Mouse (Mus musculus): ENCODE results near the gene Nebl. TPM values are rescaled to one million over a fixed set of nuclear protein-coding genes. Genes with fewer than 3 reads are reported as not detected.

The Nebl gene
- polyA plus RNA-seq, 1 experiment from 2014 or later, result 0.22 TPM

- no peak for TF ChIP-seq CTCF (IDR thresholded peaks at IDR 0.05; ENCODE audit: low read depth)
- Histone ChIP-seq H3K4me3 (ENCODE audit: low read depth, low read length) (no peak overlapping the region), H3K36me3 (ENCODE audit: control insufficient read depth, insufficient read depth) (no peaks in the 10 kb centered on the region), H3K4me2 (replicated peaks; ENCODE audit: low read depth) (no peak overlapping the region), H3K27me3 (replicated peaks; ENCODE audit: control insufficient read depth, insufficient read depth, low read length) (no peaks in the 10 kb centered on the region), H3K9ac (ENCODE audit: low read depth, low read length) (no peak overlapping the region), H3K4me1 (replicated peaks; ENCODE audit: control insufficient read depth, insufficient read depth, low read length) (no peaks in the 10 kb centered on the region), H3K9me3 (ENCODE audit: control insufficient read depth) (no peaks in the 10 kb centered on the region), H3K27ac (ENCODE audit: low read depth, low read length) (no peak overlapping the region)
- ATAC-seq, result no peak
- 78% methylated on average over 8 of the region's 8 CpGs for WGBS
Measured at GRCm38 (mm10) chr2:17413496-17414268, 317.6 kb downstream of the Nebl start.

- H3K4me2 ChIP-seq (replicated peaks; ENCODE audit: low read depth), result no peak overlapping the region
- no peak overlapping the region for H3K9ac ChIP-seq (ENCODE audit: low read depth, low read length)
- no peaks in the 10 kb centered on the region for H3K27me3 ChIP-seq (replicated peaks; ENCODE audit: control insufficient read depth, insufficient read depth, low read length)
- no peak overlapping the region for H3K27ac ChIP-seq (ENCODE audit: low read depth, low read length)
- WGBS, result 79% methylated on average over 5 of the region's 5 CpGs
- H3K4me3 ChIP-seq (ENCODE audit: low read depth, low read length), result no peak overlapping the region
- H3K4me1 ChIP-seq (replicated peaks; ENCODE audit: control insufficient read depth, insufficient read depth, low read length), result no peaks in the 10 kb centered on the region
- no peak for ATAC-seq
- no peaks in the 10 kb centered on the region for H3K9me3 ChIP-seq (ENCODE audit: control insufficient read depth)
- no peaks in the 10 kb centered on the region for H3K36me3 ChIP-seq (ENCODE audit: control insufficient read depth, insufficient read depth)
- no peak for TF ChIP-seq CTCF (IDR thresholded peaks at IDR 0.05; ENCODE audit: low read depth)
Measured at GRCm38 (mm10) chr2:17409276-17409675, 322.0 kb downstream of the Nebl start.

DNA sequence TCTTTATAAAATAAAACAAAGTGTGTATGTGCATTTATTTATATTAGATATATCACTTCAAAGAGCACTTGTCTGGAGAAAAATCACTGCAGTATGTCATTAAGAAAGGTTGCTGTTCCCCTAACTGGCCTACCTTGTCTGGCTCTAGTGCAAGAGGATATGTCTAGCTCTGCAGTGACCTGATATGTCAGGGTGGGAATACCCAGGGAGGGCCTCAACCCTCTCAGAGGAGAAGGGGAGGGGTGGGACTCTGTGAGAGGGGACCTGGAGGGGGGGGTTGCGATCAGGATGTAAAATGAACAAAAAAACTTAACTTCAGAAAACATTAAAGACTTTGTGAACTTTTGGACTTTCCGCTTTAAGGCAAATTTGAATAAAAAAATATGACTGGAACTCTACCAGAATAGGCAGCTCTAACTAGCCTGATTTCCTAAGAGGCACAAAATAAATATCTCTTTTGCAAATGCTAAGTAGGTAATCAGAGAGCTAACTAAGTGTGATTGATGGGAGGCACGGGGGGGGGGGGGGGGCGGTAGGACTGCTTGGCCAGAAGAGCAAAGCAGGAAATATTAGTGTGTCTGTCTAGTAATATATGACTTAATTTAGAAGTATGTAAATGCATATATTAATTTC is 325.2 kb downstream of the Nebl start:
- ATAC-seq, result no peak
- no peaks in the 10 kb centered on the region for H3K9me3 ChIP-seq (ENCODE audit: control insufficient read depth)
- H3K27ac ChIP-seq (ENCODE audit: low read depth, low read length), result no peak overlapping the region
- H3K4me1 ChIP-seq (replicated peaks; ENCODE audit: control insufficient read depth, insufficient read depth, low read length), result no peaks in the 10 kb centered on the region
- no peak overlapping the region for H3K9ac ChIP-seq (ENCODE audit: low read depth, low read length)
- no peak overlapping the region for H3K4me3 ChIP-seq (ENCODE audit: low read depth, low read length)
- 61% methylated on average over 4 of the region's 4 CpGs for WGBS
- no peak for TF ChIP-seq CTCF (IDR thresholded peaks at IDR 0.05; ENCODE audit: low read depth)
- no peaks in the 10 kb centered on the region for H3K36me3 ChIP-seq (ENCODE audit: control insufficient read depth, insufficient read depth)
- no peaks in the 10 kb centered on the region for H3K27me3 ChIP-seq (replicated peaks; ENCODE audit: control insufficient read depth, insufficient read depth, low read length)
- H3K4me2 ChIP-seq (replicated peaks; ENCODE audit: low read depth), result no peak overlapping the region

DNA sequence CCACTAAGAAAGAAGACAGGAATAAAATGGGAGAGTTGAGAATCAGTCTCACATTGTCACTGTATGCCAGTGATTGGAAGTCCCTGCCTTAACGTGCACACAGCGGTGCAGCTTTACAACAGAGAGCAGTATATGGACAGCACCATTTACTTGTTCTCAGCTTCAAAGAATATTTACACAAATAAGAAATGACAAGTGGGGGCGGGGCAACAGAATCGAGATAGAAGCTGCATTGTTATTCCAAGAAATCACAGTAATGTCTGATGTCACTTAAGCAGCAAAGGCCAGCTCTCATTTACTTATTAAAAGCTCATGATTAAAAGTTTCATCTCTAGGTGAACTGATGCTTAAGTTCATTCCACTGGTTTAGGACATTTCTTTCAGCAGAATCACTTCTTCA is 328.8 kb downstream of the Nebl start:
- 63% methylated on average over 4 of the region's 4 CpGs for WGBS
- H3K4me2 ChIP-seq (replicated peaks; ENCODE audit: low read depth), result no peak overlapping the region
- no peak overlapping the region for H3K9ac ChIP-seq (ENCODE audit: low read depth, low read length)
- H3K27me3 ChIP-seq (replicated peaks; ENCODE audit: control insufficient read depth, insufficient read depth, low read length), result no peaks in the 10 kb centered on the region
- no peaks in the 10 kb centered on the region for H3K9me3 ChIP-seq (ENCODE audit: control insufficient read depth)
- no peak overlapping the region for H3K4me3 ChIP-seq (ENCODE audit: low read depth, low read length)
- H3K4me1 ChIP-seq (replicated peaks; ENCODE audit: control insufficient read depth, insufficient read depth, low read length), result no peaks in the 10 kb centered on the region
- no peak for ATAC-seq
- TF ChIP-seq CTCF (IDR thresholded peaks at IDR 0.05; ENCODE audit: low read depth), result no peak
- H3K36me3 ChIP-seq (ENCODE audit: control insufficient read depth, insufficient read depth), result no peaks in the 10 kb centered on the region
- H3K27ac ChIP-seq (ENCODE audit: low read depth, low read length), result no peak overlapping the region

DNA sequence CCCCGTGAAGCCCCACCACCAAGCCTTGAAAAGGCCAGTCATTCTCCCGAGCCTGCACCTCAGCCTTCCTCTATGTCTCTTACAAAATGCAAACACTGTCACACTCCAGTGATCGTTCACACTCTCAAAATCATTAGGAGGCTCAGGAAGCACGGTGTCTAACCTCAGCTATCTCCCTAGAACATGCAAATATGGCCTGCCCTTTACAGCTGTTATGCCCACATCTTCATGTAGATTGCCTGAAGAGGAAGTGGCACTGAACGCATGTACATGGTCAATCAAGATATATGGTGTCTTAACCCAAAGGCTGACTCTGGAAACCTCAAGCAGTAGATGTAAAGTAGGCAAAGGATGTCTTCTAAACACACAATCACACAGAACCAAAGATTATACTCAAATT is 335.0 kb downstream of the Nebl start:
- no peak for ATAC-seq
- H3K27me3 ChIP-seq (replicated peaks; ENCODE audit: control insufficient read depth, insufficient read depth, low read length), result no peaks in the 10 kb centered on the region
- H3K36me3 ChIP-seq (ENCODE audit: control insufficient read depth, insufficient read depth), result no peaks in the 10 kb centered on the region
- WGBS, result 74% methylated on average over 5 of the region's 5 CpGs
- no peak overlapping the region for H3K4me2 ChIP-seq (replicated peaks; ENCODE audit: low read depth)
- no peak for TF ChIP-seq CTCF (IDR thresholded peaks at IDR 0.05; ENCODE audit: low read depth)
- H3K9ac ChIP-seq (ENCODE audit: low read depth, low read length), result no peak overlapping the region
- no peaks in the 10 kb centered on the region for H3K4me1 ChIP-seq (replicated peaks; ENCODE audit: control insufficient read depth, insufficient read depth, low read length)
- H3K9me3 ChIP-seq (ENCODE audit: control insufficient read depth), result no peaks in the 10 kb centered on the region
- no peak overlapping the region for H3K4me3 ChIP-seq (ENCODE audit: low read depth, low read length)
- no peak overlapping the region for H3K27ac ChIP-seq (ENCODE audit: low read depth, low read length)

DNA sequence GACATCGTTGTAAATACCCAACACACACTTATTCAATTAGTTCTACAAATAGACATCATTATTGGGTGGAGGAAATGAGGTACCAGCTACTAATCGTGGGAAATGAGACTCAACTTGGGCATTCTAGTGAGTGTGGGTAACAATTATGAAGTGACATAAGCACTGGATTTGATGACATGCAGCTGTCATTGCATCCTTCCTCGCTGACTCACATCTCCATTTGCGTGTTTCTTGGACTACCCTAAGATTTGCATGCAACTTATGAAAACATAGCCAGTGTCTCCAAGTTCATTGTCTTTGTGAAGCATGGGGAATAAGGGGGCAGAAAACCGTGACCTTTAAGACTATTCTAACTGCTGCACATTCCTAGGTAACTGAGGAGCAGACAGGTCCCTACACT is 339.9 kb downstream of the Nebl start:
- no peak for ATAC-seq
- no peak for TF ChIP-seq CTCF (IDR thresholded peaks at IDR 0.05; ENCODE audit: low read depth)
- no peak overlapping the region for H3K4me2 ChIP-seq (replicated peaks; ENCODE audit: low read depth)
- WGBS, result 79% methylated on average over 5 of the region's 5 CpGs
- no peak overlapping the region for H3K27ac ChIP-seq (ENCODE audit: low read depth, low read length)
- no peak overlapping the region for H3K4me3 ChIP-seq (ENCODE audit: low read depth, low read length)
- H3K36me3 ChIP-seq (ENCODE audit: control insufficient read depth, insufficient read depth), result no peaks in the 10 kb centered on the region
- no peaks in the 10 kb centered on the region for H3K4me1 ChIP-seq (replicated peaks; ENCODE audit: control insufficient read depth, insufficient read depth, low read length)
- H3K9ac ChIP-seq (ENCODE audit: low read depth, low read length), result no peak overlapping the region
- H3K9me3 ChIP-seq (ENCODE audit: control insufficient read depth), result no peaks in the 10 kb centered on the region
- H3K27me3 ChIP-seq (replicated peaks; ENCODE audit: control insufficient read depth, insufficient read depth, low read length), result no peaks in the 10 kb centered on the region
